Mouse (Mus musculus): Measurements from ENCODE around the gene Egflam.

- TF ChIP-seq CTCF (IDR thresholded peaks at IDR 0.05; ENCODE audit: control insufficient read depth, insufficient read depth, insufficient replicate concordance, low read depth, low read length): no peak
- TF ChIP-seq POLR2A (IDR thresholded peaks at IDR 0.05; ENCODE audit: control insufficient read depth, low read depth, low read length): no peak
These were observed 181.5 kb downstream of the Egflam start for GRCm38 (mm10) chr15:7216581-7217272.

All from testis, adult 2 months (tissue).